Mouse (Mus musculus) embryo, embryonic 11 days (tissue): ENCODE data around the gene Rbm8a.
"Not testable (repeated sequence)": the region's sequence is repeated elsewhere in the genome, so short reads cannot be mapped to it uniquely, and the experiment has no call there.

ENCODE experiments used
- DNase-seq: peaks from one replicate; pipeline ENCODE4 v3.0.0-alpha.2; 2015

Gene Rbm8a

GRCm38 (mm10) chr3:96606007-96606406 lies 23.7 kb upstream of the Rbm8a start:
- DNase-seq, result not testable (repeated sequence)

- no peak for DNase-seq
Observed at GRCm38 (mm10) chr3:96606618-96607017, 23.1 kb upstream of the Rbm8a start.

GRCm38 (mm10) chr3:96617941-96618340 lies 11.8 kb upstream of the Rbm8a start:
- no peak for DNase-seq

GRCm38 (mm10) chr3:96623201-96623600 lies 6.5 kb upstream of the Rbm8a start:
- no peak for DNase-seq

GRCm38 (mm10) chr3:96632058-96632457 lies 2.3 kb downstream of the Rbm8a start:
- DNase-seq, result no peak

GRCm38 (mm10) chr3:96634015-96634414 lies 4.3 kb downstream of the Rbm8a start:
- no peak for DNase-seq

GRCm38 (mm10) chr3:96634928-96635879 lies 5.5 kb downstream of the Rbm8a start, which contains the start of the genes Pex11b and Gm42957:
Gene Pex11b (plus strand): TSS chr3:96635376.
Gene Gm42957 (plus strand): TSS chr3:96635474.
- DNase-seq, result peak; percentile 89

GRCm38 (mm10) chr3:96635906-96636305 lies 6.2 kb downstream of the Rbm8a start:
- DNase-seq, result no peak

GRCm38 (mm10) chr3:96636448-96636847 lies 6.7 kb downstream of the Rbm8a start:
- DNase-seq, result no peak

- DNase-seq, result peak; percentile 62
Observed at GRCm38 (mm10) chr3:96639219-96639618, 9.5 kb downstream of the Rbm8a start.

GRCm38 (mm10) chr3:96645018-96645649 lies 15.4 kb downstream of the Rbm8a start, which contains the start of gene Itga10:
Gene Itga10 (plus strand): TSS chr3:96645584.
- DNase-seq, result peak; percentile 66

GRCm38 (mm10) chr3:96647365-96647764 lies 17.6 kb downstream of the Rbm8a start:
- DNase-seq, result no peak

GRCm38 (mm10) chr3:96660901-96661300 lies 31.2 kb downstream of the Rbm8a start:
- DNase-seq, result no peak

GRCm38 (mm10) chr3:96662731-96663316 lies 33.1 kb downstream of the Rbm8a start:
- no peak for DNase-seq

- DNase-seq, result peak; percentile 89
Observed at GRCm38 (mm10) chr3:96663432-96664239, 33.9 kb downstream of the Rbm8a start.

- DNase-seq, result not testable (repeated sequence)
Observed at GRCm38 (mm10) chr3:96665732-96666363, 36.1 kb downstream of the Rbm8a start.

- no peak for DNase-seq
Observed at GRCm38 (mm10) chr3:96666916-96667315, 37.2 kb downstream of the Rbm8a start.

GRCm38 (mm10) chr3:96667316-96667715 lies 37.6 kb downstream of the Rbm8a start:
- no peak for DNase-seq

- no peak for DNase-seq
Observed at GRCm38 (mm10) chr3:96668424-96669067, 38.8 kb downstream of the Rbm8a start.

GRCm38 (mm10) chr3:96669727-96670468 lies 40.2 kb downstream of the Rbm8a start, which contains the start of gene Ankrd35:
Gene Ankrd35 (plus strand): TSS chr3:96670131.
- peak; percentile 92 for DNase-seq

GRCm38 (mm10) chr3:96671519-96671918 lies 41.8 kb downstream of the Rbm8a start:
- DNase-seq, result no peak
